Mouse (Mus musculus): ENCODE measurements at regions not wholly inside any gene's neighbourhood (a gene's known extent, or its start where the extent isn't known, plus 50 kb on each side); places are given as distances from the start of the nearest gene placed in this dataset.

DNA sequence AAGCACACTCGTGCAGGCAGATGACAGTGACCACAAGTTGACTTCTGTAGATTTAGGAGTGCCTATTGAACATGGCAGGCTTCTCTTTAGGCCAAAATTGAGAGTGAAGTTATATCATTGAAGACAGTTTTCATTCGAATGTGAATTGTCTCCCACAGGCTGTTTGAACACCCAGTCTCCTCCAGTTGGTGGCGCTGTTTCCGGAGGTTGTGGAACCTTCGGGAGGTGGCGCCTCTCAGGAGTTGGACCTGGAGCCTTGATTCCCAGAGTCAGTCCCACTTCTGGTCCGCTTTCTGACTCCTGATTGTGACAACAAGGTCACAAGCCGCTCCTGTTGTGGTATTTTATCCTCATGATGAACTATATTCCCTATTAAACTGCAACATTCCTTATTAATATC, 254.5 kb downstream of the Gm11077 start:
- no peak for ATAC-seq (ENCODE audit: insufficient read depth)
- no peaks in the 10 kb centered on the region for H3K36me3 ChIP-seq (replicated peaks)
- no peak overlapping the region for H3K9ac ChIP-seq
- no peak overlapping the region for H3K4me2 ChIP-seq
- no peak overlapping the region for H3K4me3 ChIP-seq (replicated peaks)
- 72% methylated on average over 8 of the region's 8 CpGs for WGBS (ENCODE audit: insufficient replicate concordance)
- no peak overlapping the region for H3K27ac ChIP-seq (replicated peaks)
- no peaks in the 10 kb centered on the region for H3K4me1 ChIP-seq (replicated peaks)
- no peaks in the 10 kb centered on the region for H3K27me3 ChIP-seq
- no peaks in the 10 kb centered on the region for H3K9me3 ChIP-seq (replicated peaks)

DNA sequence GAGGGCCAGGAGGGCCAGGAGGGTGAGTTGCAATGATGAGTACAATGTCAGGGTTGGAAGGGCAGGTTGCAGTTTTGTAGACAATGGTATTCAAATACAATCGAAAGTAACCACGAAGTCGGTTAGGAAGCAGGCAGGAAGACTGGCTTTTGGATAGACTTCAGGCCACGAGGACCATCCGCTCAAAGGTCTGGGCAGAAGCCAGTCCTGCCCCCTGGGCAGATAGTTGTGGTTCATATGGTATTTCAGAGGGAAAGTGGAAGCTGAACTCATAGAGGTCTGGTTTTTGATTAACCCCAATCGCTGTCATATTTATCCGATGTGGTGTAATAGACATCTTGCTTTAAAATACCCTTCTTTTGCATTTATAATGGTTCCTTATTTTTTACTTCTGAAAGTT, 255.2 kb downstream of the Gm11077 start:
- Histone ChIP-seq H3K9ac (no peak overlapping the region), H3K27me3 (no peaks in the 10 kb centered on the region), H3K27ac (replicated peaks) (no peak overlapping the region), H3K36me3 (replicated peaks) (no peaks in the 10 kb centered on the region), H3K4me2 (no peak overlapping the region), H3K9me3 (replicated peaks) (no peaks in the 10 kb centered on the region), H3K4me3 (replicated peaks) (no peak overlapping the region), H3K4me1 (replicated peaks) (no peaks in the 10 kb centered on the region)
- ATAC-seq (ENCODE audit: insufficient read depth), result no peak
- 74% methylated on average over 7 of the region's 7 CpGs for WGBS (ENCODE audit: insufficient replicate concordance)

DNA sequence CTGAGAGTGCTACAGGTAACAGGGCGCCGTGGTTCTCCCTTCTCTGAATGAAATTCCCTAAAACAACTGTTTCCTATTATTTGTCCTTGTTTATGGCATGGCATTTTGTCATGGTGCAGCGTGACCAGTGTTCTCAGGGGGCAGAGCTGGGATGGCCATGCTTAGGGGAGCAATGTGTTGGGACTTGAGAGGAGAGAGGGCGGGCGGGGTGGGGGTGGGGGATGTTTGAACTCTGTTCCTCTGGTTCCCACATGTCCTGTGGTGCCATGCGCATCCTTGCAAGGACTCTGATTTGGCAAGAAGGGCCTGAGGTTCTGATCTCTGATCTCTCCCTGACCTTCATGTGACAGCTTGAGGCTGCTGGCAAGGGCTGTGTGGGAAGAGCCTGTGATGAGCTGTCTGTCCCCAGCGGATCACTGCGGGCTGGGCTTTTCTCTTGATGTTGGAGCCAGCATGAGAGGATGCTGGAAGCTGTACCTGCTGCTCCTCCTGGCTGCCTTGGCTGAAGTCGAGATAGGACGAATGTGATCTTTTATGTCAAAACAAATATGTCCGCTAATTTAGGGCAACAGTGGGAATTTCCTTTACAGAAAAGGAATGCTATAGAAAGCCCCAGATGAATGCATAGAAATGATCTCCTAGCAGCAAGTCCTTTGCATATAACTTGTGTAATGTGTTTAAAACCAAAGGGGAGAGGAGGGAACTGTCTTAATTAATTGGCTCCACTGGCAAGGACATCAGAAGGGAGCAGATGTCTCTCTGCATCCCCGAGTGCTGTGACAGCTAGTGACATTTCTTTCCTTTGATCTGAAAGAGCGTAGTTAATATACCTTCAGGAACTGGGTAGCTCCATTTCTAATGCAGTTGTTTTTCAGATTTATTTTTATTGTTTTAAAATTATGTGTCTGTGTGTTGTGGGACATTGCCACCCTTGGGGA, 255.2 kb upstream of the Pde3a start:
- 69% methylated on average over 13 of the region's 13 CpGs for WGBS (ENCODE audit: insufficient replicate concordance)
- Histone ChIP-seq H3K27ac (replicated peaks) (no peak overlapping the region), H3K9me3 (replicated peaks) (0 out of 2 replicates have a peak, but pooled peaks cover 5% of the 10 kb centered on the region), H3K9ac (no peak overlapping the region), H3K27me3 (no peaks in the 10 kb centered on the region), H3K4me2 (no peak overlapping the region), H3K36me3 (replicated peaks) (no peaks in the 10 kb centered on the region), H3K4me1 (replicated peaks) (no peaks in the 10 kb centered on the region), H3K4me3 (replicated peaks) (no peak overlapping the region)
- ATAC-seq (ENCODE audit: insufficient read depth), result no peak

DNA sequence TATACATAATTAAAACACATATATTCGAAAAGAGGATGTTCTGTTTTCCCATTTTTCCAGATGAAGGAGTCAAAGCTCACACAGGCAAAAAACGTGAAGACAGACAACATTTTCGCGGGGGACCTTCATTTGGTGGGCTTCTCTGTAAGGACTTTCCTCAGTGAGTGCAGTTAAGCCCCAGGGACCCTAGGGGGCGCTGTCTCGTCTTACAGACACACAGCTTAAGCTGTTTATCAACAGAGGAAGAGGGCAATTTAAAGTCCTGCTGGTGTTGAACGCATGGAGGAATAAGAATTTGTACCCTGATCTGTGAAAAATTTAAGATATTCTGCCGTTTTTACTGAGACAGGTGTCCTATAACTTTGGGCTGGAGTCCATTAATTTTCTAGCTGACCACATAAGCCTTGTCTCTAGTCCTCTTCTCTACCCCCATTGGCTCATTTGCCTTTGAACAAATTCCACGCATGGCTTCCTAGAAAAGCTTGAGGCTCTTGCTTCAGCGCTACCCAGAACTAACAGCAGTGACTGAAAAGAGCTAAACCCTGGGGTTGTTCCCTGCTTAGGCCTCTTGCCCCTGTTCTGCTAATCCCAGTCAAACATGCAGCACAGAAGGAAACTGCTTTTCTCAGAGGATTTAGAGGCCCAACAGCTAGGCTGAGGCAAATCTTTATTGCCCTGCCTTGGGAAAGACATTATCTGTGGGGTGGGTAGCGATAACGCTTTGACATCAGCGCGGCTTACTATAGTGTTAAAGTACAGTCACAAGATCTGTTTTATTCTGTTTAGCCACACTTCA, 253.5 kb upstream of the Pde3a start:
- Histone ChIP-seq H3K27me3 (no peaks in the 10 kb centered on the region), H3K9ac (no peak overlapping the region), H3K9me3 (replicated peaks) (0 out of 2 replicates have a peak, but pooled peaks cover 5% of the 10 kb centered on the region), H3K4me1 (replicated peaks) (no peaks in the 10 kb centered on the region), H3K36me3 (replicated peaks) (no peaks in the 10 kb centered on the region), H3K4me3 (replicated peaks) (no peak overlapping the region), H3K4me2 (no peak overlapping the region), H3K27ac (replicated peaks) (no peak overlapping the region)
- ATAC-seq (ENCODE audit: insufficient read depth), result no peak
- WGBS (ENCODE audit: insufficient replicate concordance), result 60% methylated on average over 14 of the region's 14 CpGs

DNA sequence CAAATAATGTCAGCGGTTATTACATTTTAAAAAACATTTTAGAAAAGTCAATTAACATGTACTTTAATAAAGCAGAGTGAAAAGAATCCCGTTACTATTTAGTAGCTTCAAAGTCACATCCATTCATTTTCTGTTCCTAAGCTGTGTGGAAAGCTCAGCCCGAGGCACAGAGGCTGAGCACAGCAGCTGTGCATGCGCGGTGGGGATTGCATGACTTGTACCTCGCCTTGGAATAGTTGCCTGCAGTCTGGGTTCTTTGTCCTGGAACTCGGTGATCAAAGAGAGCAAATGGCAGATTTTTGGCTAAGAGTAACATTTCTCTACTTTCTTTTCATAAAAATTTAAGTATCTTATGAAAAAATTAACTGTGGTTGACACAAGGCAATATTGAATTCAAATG, 251.0 kb upstream of the Pde3a start:
- H3K27ac ChIP-seq (replicated peaks), result no peak overlapping the region
- H3K4me2 ChIP-seq, result no peak overlapping the region
- ATAC-seq (ENCODE audit: insufficient read depth), result no peak
- no peak overlapping the region for H3K9ac ChIP-seq
- no peaks in the 10 kb centered on the region for H3K27me3 ChIP-seq
- H3K36me3 ChIP-seq (replicated peaks), result no peaks in the 10 kb centered on the region
- H3K4me3 ChIP-seq (replicated peaks), result no peak overlapping the region
- no peaks in the 10 kb centered on the region for H3K9me3 ChIP-seq (replicated peaks)
- WGBS (ENCODE audit: insufficient replicate concordance), result 56% methylated on average over 7 of the region's 7 CpGs
- no peaks in the 10 kb centered on the region for H3K4me1 ChIP-seq (replicated peaks)

DNA sequence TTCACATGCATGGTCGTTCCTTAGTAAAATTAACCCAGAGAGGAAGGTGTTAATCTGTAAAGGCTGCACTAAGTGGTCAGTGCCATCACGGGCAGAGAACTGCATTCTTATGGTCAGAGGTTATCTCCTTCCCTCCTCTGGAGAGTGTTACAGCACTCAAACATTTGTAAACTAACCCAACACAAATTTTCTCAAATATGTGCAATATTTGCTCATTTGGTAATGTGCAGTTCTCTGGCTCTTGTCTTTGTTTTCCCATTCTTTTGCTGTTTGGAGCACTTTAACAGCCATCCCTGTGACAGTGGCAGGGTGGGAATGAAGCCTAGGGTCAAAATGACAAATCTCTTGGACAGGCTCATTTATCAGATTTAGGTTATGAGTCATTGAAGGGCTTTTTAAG, 248.5 kb upstream of the Pde3a start:
- Histone ChIP-seq H3K4me1 (replicated peaks) (no peaks in the 10 kb centered on the region), H3K4me2 (no peak overlapping the region), H3K36me3 (replicated peaks) (no peaks in the 10 kb centered on the region), H3K4me3 (replicated peaks) (no peak overlapping the region), H3K9ac (no peak overlapping the region), H3K9me3 (replicated peaks) (no peaks in the 10 kb centered on the region), H3K27me3 (no peaks in the 10 kb centered on the region), H3K27ac (replicated peaks) (no peak overlapping the region)
- 28% methylated on average over 2 of the region's 2 CpGs for WGBS (ENCODE audit: insufficient replicate concordance)
- no peak for ATAC-seq (ENCODE audit: insufficient read depth)

DNA sequence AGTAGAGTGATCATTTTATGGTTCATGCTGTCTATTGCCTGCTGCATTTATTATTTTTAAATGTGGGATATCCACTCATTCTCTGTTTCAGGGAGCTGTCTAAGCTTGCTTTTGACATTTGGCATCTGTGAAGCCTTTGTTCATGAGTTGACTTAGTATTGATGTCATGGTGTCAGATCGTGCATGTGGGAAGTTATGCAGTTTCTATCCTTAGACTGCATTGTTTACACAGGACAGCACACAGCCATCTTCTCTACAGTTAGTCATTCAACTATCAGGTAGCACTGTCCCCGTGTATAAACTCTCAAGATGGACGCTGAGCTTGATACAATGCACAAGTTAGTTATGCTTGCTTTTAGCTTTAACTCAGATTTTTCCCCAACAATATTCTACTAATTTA, 247.8 kb upstream of the Pde3a start:
- 62% methylated on average over 3 of the region's 3 CpGs for WGBS (ENCODE audit: insufficient replicate concordance)

DNA sequence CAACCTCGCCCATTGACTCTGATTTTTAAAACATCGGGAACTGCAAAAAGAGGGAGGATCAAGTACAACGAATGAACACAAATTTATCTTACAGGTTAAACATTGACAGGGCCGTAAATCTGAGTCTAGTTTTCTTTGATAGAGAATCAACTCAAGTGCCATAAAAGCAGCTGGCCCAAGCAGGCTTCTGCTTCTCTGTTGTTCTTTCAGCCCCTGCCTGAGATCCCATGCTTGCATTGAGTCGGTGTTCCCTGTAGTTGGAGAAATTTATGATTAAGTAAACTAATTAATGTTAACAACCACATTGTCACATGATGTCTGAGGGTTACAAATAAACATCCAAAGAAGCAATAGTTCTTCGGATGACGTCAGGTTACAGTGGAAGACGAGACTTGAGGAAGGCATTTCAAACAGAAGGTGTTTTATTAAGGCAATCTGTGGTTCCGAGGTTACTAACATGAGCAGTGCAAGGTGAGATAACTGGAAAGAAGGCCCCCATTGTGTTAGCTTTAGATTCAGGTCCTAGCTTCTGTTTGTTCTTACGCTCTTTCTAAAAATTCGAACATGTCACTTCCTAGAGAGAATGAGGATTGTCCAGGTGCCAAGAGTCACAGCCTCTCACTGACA, 233.9 kb upstream of the Pde3a start:
- H3K4me3 ChIP-seq (replicated peaks), result no peak overlapping the region
- 65% methylated on average over 11 of the region's 11 CpGs for WGBS (ENCODE audit: insufficient replicate concordance)
- no peak overlapping the region for H3K4me2 ChIP-seq
- H3K27ac ChIP-seq (replicated peaks), result no peak overlapping the region
- no peaks in the 10 kb centered on the region for H3K27me3 ChIP-seq
- no peaks in the 10 kb centered on the region for H3K36me3 ChIP-seq (replicated peaks)
- H3K4me1 ChIP-seq (replicated peaks), result no peaks in the 10 kb centered on the region
- ATAC-seq (ENCODE audit: insufficient read depth), result no peak
- no peak overlapping the region for H3K9ac ChIP-seq
- no peaks in the 10 kb centered on the region for H3K9me3 ChIP-seq (replicated peaks)

More for the DNA sequence above, 247.8 kb upstream of the Pde3a start:
- Histone ChIP-seq H3K27me3 (no peaks in the 10 kb centered on the region), H3K27ac (replicated peaks) (no peak overlapping the region), H3K36me3 (replicated peaks) (no peaks in the 10 kb centered on the region), H3K4me3 (replicated peaks) (no peak overlapping the region), H3K9ac (no peak overlapping the region), H3K4me1 (replicated peaks) (no peaks in the 10 kb centered on the region), H3K9me3 (replicated peaks) (no peaks in the 10 kb centered on the region), H3K4me2 (no peak overlapping the region)
- ATAC-seq (ENCODE audit: insufficient read depth), result no peak

DNA sequence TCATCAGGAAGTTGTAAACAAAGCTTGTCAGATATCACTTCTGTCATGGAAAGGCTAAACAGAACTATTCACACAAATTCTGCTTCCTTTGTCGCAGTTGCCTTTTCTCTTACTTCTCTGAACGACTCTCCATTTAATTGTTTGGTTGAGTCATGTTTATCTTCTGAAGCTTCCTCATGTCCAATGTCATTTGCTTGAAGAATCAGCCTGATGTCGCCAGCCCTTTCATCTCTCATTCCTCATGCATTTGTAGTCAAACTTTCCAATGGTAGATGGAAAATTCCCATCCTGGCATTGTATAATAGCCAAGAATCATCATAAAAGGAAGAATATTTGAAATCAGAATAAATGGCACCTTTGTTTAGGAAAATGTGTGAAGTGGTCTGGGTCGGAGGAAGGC, 225.6 kb upstream of the Pde3a start:
- H3K9me3 ChIP-seq (replicated peaks), result no peaks in the 10 kb centered on the region
- 55% methylated on average over 4 of the region's 4 CpGs for WGBS (ENCODE audit: insufficient replicate concordance)

DNA sequence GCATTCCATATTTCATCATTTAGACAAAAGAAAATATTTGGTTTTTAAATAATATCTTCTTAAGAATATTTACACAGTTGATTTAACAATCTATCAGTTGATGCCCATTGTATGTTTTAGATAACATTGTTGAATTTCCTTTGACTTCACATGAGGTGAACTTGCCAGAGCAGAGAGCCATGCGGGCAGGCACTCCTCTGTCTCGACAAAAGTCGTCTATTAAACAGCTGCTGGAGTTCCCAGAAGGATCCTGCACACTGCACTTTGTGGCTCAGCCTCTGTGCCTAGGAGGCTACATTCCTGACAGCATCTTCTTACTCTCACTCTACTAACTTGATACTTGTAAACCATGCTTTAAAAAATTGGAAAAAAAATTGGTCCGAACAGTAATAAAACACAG, 221.7 kb upstream of the Pde3a start:
- Histone ChIP-seq H3K9me3 (replicated peaks) (no peaks in the 10 kb centered on the region), H3K36me3 (replicated peaks) (no peaks in the 10 kb centered on the region), H3K4me3 (replicated peaks) (no peak overlapping the region), H3K27ac (replicated peaks) (no peak overlapping the region), H3K4me1 (replicated peaks) (no peaks in the 10 kb centered on the region), H3K27me3 (no peaks in the 10 kb centered on the region), H3K4me2 (no peak overlapping the region), H3K9ac (no peak overlapping the region)
- 45% methylated on average over 4 of the region's 4 CpGs for WGBS (ENCODE audit: insufficient replicate concordance)
- ATAC-seq (ENCODE audit: insufficient read depth), result no peak

More for the DNA sequence above, 225.6 kb upstream of the Pde3a start:
- no peak overlapping the region for H3K4me2 ChIP-seq
- no peaks in the 10 kb centered on the region for H3K27me3 ChIP-seq
- no peaks in the 10 kb centered on the region for H3K36me3 ChIP-seq (replicated peaks)
- ATAC-seq (ENCODE audit: insufficient read depth), result no peak
- H3K4me1 ChIP-seq (replicated peaks), result no peaks in the 10 kb centered on the region
- no peak overlapping the region for H3K4me3 ChIP-seq (replicated peaks)
- H3K27ac ChIP-seq (replicated peaks), result no peak overlapping the region
- no peak overlapping the region for H3K9ac ChIP-seq

DNA sequence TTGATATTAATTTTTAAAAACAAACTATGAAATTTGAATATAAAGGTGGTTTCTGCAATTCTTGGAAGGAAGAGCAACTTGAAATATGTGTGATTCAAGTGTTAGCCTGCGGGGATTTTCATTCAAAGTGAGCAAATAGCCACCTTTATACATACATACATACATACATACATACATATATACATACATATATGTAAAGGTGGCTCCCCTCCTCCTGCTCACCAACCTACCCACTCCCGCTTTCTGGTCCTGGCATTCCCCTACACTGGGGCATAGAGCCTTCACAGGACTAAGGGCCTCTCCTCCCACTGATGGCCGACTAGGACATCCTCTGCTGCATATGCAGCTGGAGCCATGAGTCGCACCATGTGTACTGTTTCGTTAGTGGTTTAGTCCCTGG, 221.3 kb upstream of the Pde3a start:
- H3K27me3 ChIP-seq, result no peaks in the 10 kb centered on the region
- H3K4me2 ChIP-seq, result no peak overlapping the region
- 67% methylated on average over 5 of the region's 5 CpGs for WGBS (ENCODE audit: insufficient replicate concordance)
- no peak overlapping the region for H3K9ac ChIP-seq
- H3K9me3 ChIP-seq (replicated peaks), result no peaks in the 10 kb centered on the region
- no peak for ATAC-seq (ENCODE audit: insufficient read depth)
- no peak overlapping the region for H3K27ac ChIP-seq (replicated peaks)
- H3K4me3 ChIP-seq (replicated peaks), result no peak overlapping the region
- no peaks in the 10 kb centered on the region for H3K4me1 ChIP-seq (replicated peaks)
- no peaks in the 10 kb centered on the region for H3K36me3 ChIP-seq (replicated peaks)

Data from liver, embryonic 15.5 days (tissue).